Mouse (Mus musculus): ENCODE results near the gene Tacc2. TPM values are rescaled to one million over a fixed set of nuclear protein-coding genes. Genes with fewer than 3 reads are reported as not detected.
"Not testable (repeated sequence)": the region's sequence is repeated elsewhere in the genome, so short reads cannot be mapped to it uniquely, and the experiment has no call there.

Tacc2 gene
- polyA plus RNA-seq, 1 experiment from 2014 or later = 72.4 TPM

DNA sequence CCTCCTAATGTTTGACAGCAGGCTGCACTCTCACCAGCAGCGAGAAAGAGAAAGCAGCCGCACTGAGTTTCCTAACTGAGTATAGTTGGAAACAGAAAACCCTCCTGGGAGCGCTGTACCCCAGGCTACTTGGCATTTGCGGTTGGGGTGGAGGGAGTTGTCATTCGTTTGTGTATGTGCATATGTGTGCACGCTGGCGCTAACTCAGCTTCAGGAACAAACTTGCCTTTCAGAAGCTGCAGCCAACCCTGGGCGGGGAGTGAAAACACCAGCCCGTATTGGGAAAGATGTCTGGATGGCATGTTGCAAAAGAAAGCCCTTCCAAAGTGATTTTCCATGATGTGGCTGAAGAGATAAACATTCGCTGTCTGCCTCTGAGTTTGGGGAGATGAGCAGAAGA lies 257 bp upstream of the Tacc2 start:
- 0 out of 2 replicates have a peak overlapping the region, but pooled peaks have one; percentile 5 for H3K27ac ChIP-seq (replicated peaks; ENCODE audit: low read depth, low read length)

GRCm38 (mm10) chr7:130578066-130578465 lies 828 bp downstream of the Tacc2 start:
- Histone ChIP-seq H3K36me3 (ENCODE audit: control insufficient read depth, insufficient read depth, low read length) (no peaks in the 10 kb centered on the region), H3K27ac (replicated peaks; ENCODE audit: low read depth, low read length) (no peak overlapping the region), H3K4me2 (ENCODE audit: low read length) (no peak overlapping the region), H3K4me1 (ENCODE audit: control insufficient read depth, insufficient read depth, low read length) (0 out of 2 replicates have a peak, but pooled peaks cover 2% of the 10 kb centered on the region), H3K9me3 (ENCODE audit: control insufficient read depth, low read length) (no peaks in the 10 kb centered on the region), H3K4me3 (replicated peaks; ENCODE audit: low read depth, low read length) (no peak overlapping the region), H3K9ac (replicated peaks; ENCODE audit: low read length) (no peak overlapping the region), H3K27me3 (ENCODE audit: control insufficient read depth, insufficient read depth, low read length) (no peaks in the 10 kb centered on the region)
- DNase-seq (no peak), ATAC-seq (ENCODE audit: low FRiP score, low TSS enrichment) (no peak)
- WGBS = 94% methylated on average over 2 of the region's 2 CpGs

More for the DNA sequence above, 257 bp upstream of the Tacc2 start:
- Histone ChIP-seq H3K36me3 (ENCODE audit: control insufficient read depth, insufficient read depth, low read length) (no peaks in the 10 kb centered on the region), H3K9me3 (ENCODE audit: control insufficient read depth, low read length) (no peaks in the 10 kb centered on the region), H3K4me2 (ENCODE audit: low read length) (no peak overlapping the region), H3K27me3 (ENCODE audit: control insufficient read depth, insufficient read depth, low read length) (no peaks in the 10 kb centered on the region), H3K9ac (replicated peaks; ENCODE audit: low read length) (no peak overlapping the region), H3K4me3 (replicated peaks; ENCODE audit: low read depth, low read length) (no peak overlapping the region), H3K4me1 (ENCODE audit: control insufficient read depth, insufficient read depth, low read length) (0 out of 2 replicates have a peak, but pooled peaks cover 2% of the 10 kb centered on the region)
- WGBS = 40% methylated on average over 10 of the region's 10 CpGs
- ATAC-seq (ENCODE audit: low FRiP score, low TSS enrichment) = no peak
- peak; percentile 30 for DNase-seq

- H3K27ac ChIP-seq (replicated peaks; ENCODE audit: low read depth, low read length) = no peak overlapping the region
- WGBS = 88% methylated on average over 5 of the region's 5 CpGs
- H3K36me3 ChIP-seq (ENCODE audit: control insufficient read depth, insufficient read depth, low read length) = no peaks in the 10 kb centered on the region
- H3K9me3 ChIP-seq (ENCODE audit: control insufficient read depth, low read length) = no peaks in the 10 kb centered on the region
- DNase-seq (no peak), ATAC-seq (ENCODE audit: low FRiP score, low TSS enrichment) (no peak)
- no peak overlapping the region for H3K4me3 ChIP-seq (replicated peaks; ENCODE audit: low read depth, low read length)
- H3K9ac ChIP-seq (replicated peaks; ENCODE audit: low read length) = no peak overlapping the region
- 0 out of 2 replicates have a peak, but pooled peaks cover 2% of the 10 kb centered on the region for H3K4me1 ChIP-seq (ENCODE audit: control insufficient read depth, insufficient read depth, low read length)
- no peaks in the 10 kb centered on the region for H3K27me3 ChIP-seq (ENCODE audit: control insufficient read depth, insufficient read depth, low read length)
- H3K4me2 ChIP-seq (ENCODE audit: low read length) = no peak overlapping the region
Observed at GRCm38 (mm10) chr7:130578607-130579006, 1.4 kb downstream of the Tacc2 start.

DNA sequence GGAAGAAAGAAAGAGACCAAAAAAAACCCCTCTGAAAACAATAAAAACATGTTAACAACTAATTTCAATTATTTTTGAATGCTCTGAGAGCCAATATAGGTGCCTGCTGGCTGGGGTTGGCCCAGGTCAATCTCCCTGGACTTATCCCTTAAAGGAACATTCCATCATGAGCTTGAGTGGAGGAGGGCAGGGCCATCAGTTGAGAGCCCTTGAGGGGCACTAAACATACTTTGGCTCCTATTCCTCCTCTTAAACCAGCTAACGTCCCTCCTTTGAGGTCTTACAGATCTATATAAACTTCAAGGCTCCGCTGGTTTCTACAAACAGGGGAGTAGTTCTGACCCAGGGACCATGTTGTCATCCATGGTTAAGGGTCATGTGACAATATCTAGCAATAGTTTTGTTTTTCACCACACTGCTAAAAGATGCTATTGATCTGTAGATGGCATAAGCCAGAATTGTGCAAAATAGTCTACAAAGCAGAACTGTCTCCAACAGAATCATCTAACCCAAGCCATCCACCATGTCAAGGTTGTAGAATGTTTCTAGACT lies 9.4 kb downstream of the Tacc2 start:
- H3K36me3 ChIP-seq (ENCODE audit: control insufficient read depth, insufficient read depth, low read length) = no peaks in the 10 kb centered on the region
- no peak overlapping the region for H3K4me3 ChIP-seq (replicated peaks; ENCODE audit: low read depth, low read length)
- no peaks in the 10 kb centered on the region for H3K9me3 ChIP-seq (ENCODE audit: control insufficient read depth, low read length)
- no peak overlapping the region for H3K4me2 ChIP-seq (ENCODE audit: low read length)
- H3K9ac ChIP-seq (replicated peaks; ENCODE audit: low read length) = no peak overlapping the region
- no peaks in the 10 kb centered on the region for H3K27me3 ChIP-seq (ENCODE audit: control insufficient read depth, insufficient read depth, low read length)
- WGBS = 89% methylated on average over 2 of the region's 2 CpGs
- H3K27ac ChIP-seq (replicated peaks; ENCODE audit: low read depth, low read length) = no peak overlapping the region
- no peak for DNase-seq
- no peaks in the 10 kb centered on the region for H3K4me1 ChIP-seq (ENCODE audit: control insufficient read depth, insufficient read depth, low read length)
- no peak for ATAC-seq (ENCODE audit: low FRiP score, low TSS enrichment)

GRCm38 (mm10) chr7:130590081-130590828 lies 13.0 kb downstream of the Tacc2 start:
- no peak overlapping the region for H3K9ac ChIP-seq (replicated peaks; ENCODE audit: low read length)
- H3K4me3 ChIP-seq (replicated peaks; ENCODE audit: low read depth, low read length) = no peak overlapping the region
- no peak overlapping the region for H3K27ac ChIP-seq (replicated peaks; ENCODE audit: low read depth, low read length)
- no peak overlapping the region for H3K4me2 ChIP-seq (ENCODE audit: low read length)
- DNase-seq = peak; percentile 46
- no peak for ATAC-seq (ENCODE audit: low FRiP score, low TSS enrichment)
- H3K27me3 ChIP-seq (ENCODE audit: control insufficient read depth, insufficient read depth, low read length) = no peaks in the 10 kb centered on the region
- H3K9me3 ChIP-seq (ENCODE audit: control insufficient read depth, low read length) = no peaks in the 10 kb centered on the region
- no peaks in the 10 kb centered on the region for H3K36me3 ChIP-seq (ENCODE audit: control insufficient read depth, insufficient read depth, low read length)
- no peaks in the 10 kb centered on the region for H3K4me1 ChIP-seq (ENCODE audit: control insufficient read depth, insufficient read depth, low read length)
- 32% methylated on average over 13 of the region's 13 CpGs for WGBS

DNA sequence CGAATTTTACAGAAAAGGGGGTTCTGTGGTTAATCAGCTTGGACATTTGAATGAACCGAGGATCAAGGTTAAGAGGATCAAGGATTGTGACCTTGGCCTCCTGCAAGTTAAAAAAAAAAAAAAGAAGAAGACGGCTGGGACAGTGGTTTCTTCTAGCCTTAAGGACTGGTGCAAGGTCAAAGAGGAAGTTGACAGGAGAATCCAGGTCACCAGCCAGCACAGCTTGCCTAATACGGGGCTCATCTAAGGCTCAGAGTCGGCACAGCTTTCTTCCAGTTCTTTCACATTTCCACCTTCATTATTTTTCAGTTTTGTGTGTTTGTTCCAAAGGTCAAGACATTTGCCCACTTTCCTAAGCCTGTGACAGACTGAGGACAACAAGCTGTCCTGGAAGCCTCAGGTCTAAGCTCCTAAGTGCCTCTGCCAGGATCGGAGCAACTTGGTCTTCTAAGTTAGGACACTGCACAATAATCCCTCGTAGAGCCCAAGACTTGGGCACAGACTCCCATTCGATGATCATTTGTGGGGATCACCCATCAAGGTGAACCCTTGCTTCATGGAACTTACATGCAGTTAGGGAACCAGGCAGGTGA lies 13.7 kb downstream of the Tacc2 start:
- no peak overlapping the region for H3K9ac ChIP-seq (replicated peaks; ENCODE audit: low read length)
- H3K36me3 ChIP-seq (ENCODE audit: control insufficient read depth, insufficient read depth, low read length) = no peaks in the 10 kb centered on the region
- H3K9me3 ChIP-seq (ENCODE audit: control insufficient read depth, low read length) = no peaks in the 10 kb centered on the region
- DNase-seq (no peak), ATAC-seq (ENCODE audit: low FRiP score, low TSS enrichment) (no peak)
- no peaks in the 10 kb centered on the region for H3K4me1 ChIP-seq (ENCODE audit: control insufficient read depth, insufficient read depth, low read length)
- H3K4me3 ChIP-seq (replicated peaks; ENCODE audit: low read depth, low read length) = no peak overlapping the region
- H3K27ac ChIP-seq (replicated peaks; ENCODE audit: low read depth, low read length) = no peak overlapping the region
- no peak overlapping the region for H3K4me2 ChIP-seq (ENCODE audit: low read length)
- WGBS = 54% methylated on average over 8 of the region's 8 CpGs
- no peaks in the 10 kb centered on the region for H3K27me3 ChIP-seq (ENCODE audit: control insufficient read depth, insufficient read depth, low read length)

DNA sequence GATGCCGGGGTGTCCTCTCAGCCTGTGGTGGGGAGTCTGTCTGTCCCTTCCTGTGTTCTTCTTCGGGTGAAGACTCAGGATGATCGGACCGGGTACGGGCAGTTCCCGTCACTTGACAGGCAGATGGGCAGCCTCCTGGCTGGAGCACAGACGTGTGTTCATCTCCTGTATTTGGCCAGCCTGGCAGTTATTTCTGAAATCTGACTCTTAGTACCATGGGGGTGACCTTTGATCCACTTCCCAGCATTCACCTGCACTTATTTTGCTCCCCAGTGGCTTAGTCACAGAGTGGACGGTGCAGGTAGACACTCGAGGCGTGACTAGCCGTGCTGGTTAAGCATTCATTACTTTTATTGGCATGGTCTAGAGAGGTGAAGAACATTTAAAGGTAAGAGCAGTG lies 15.7 kb downstream of the Tacc2 start:
- not testable (repeated sequence) for H3K36me3 ChIP-seq (ENCODE audit: control insufficient read depth, insufficient read depth, low read length); DNase-seq; H3K27ac ChIP-seq (replicated peaks; ENCODE audit: low read depth, low read length); H3K4me2 ChIP-seq (ENCODE audit: low read length); H3K4me3 ChIP-seq (replicated peaks; ENCODE audit: low read depth, low read length); H3K9me3 ChIP-seq (ENCODE audit: control insufficient read depth, low read length); H3K27me3 ChIP-seq (ENCODE audit: control insufficient read depth, insufficient read depth, low read length); H3K9ac ChIP-seq (replicated peaks; ENCODE audit: low read length)
- ATAC-seq (ENCODE audit: low FRiP score, low TSS enrichment) = 0 out of 2 replicates have a peak, but pooled peaks have one; percentile 16
- WGBS = no CpG with 5 or more reads among the region's 11 CpGs
- 0 out of 2 replicates have a peak, but pooled peaks cover 11% of the 10 kb centered on the region for H3K4me1 ChIP-seq (ENCODE audit: control insufficient read depth, insufficient read depth, low read length)

DNA sequence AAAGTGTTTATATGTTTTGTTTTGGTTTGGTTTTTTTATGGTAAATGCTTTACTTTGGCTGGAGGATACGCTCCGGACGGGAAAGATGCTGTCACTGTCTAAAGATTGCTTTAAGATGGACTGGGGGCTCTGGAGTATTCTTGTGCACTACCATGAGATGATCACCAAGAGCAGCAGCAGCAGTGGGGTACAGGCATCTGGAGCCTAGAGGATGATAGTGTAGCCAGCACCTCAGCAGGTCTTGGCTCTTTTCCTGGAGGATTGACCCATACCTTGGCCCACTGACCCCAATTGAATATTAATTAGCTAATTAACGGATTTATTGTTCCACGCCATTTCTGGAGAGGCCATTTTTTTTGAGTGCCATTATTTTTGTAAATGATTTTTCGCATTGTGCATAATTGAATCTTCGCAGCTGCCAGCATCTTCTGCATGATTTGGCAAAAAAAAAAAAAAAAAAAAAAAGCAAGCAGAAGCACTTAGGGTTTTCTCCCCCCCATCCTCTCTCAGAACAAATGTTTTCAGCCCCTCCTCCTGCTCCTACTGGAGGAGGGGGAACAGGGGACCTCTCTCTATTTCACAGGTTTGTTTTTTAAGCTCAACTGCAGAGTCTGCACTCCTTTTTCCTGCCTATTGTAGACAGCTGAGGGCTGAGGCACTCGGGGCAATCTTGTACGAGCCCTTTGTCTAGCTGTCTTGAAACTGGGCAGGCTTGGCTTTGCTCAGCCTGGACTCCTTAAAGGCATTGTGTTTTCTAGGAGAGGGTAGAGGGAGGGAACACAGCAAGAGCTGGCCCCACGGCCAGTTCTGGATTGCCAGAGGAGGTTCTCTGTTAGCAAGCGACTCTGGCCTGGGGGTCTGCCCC lies 16.4 kb downstream of the Tacc2 start:
- peaks cover 14% of the 10 kb centered on the region; the same call in 1 of the 2 replicates for H3K4me1 ChIP-seq (ENCODE audit: control insufficient read depth, insufficient read depth, low read length)
- ATAC-seq (ENCODE audit: low FRiP score, low TSS enrichment) = peak; percentile 57
- not testable (repeated sequence) for H3K4me2 ChIP-seq (ENCODE audit: low read length); H3K36me3 ChIP-seq (ENCODE audit: control insufficient read depth, insufficient read depth, low read length); H3K27ac ChIP-seq (replicated peaks; ENCODE audit: low read depth, low read length); H3K9me3 ChIP-seq (ENCODE audit: control insufficient read depth, low read length); H3K27me3 ChIP-seq (ENCODE audit: control insufficient read depth, insufficient read depth, low read length); H3K9ac ChIP-seq (replicated peaks; ENCODE audit: low read length); H3K4me3 ChIP-seq (replicated peaks; ENCODE audit: low read depth, low read length)
- WGBS = 35% methylated on average over 6 of the region's 11 CpGs
- DNase-seq = peak; percentile 49
